Mouse (Mus musculus) fat pad, adult 2 months (tissue): ENCODE measurements at regions not wholly inside any gene's neighbourhood (a gene's known extent, or its start where the extent isn't known, plus 50 kb on each side); places are given as distances from the start of the nearest gene placed in this dataset.
A peak's percentile ranks its signal among the peaks of the same experiment; 100 is the strongest.

ENCODE experiments used
- DNase-seq: peaks from one replicate; pipeline ENCODE4 v3.0.0-alpha.2; 2011; ENCODE audit warnings: low read depth, low spot score; ENCODE audit errors: extremely low read depth

- DNase-seq: no peak
Measured at GRCm38 (mm10) chr1:50622870-50623607, 277.4 kb upstream of the Tmeff2 start.

- DNase-seq: no peak
Measured at GRCm38 (mm10) chr1:50629000-50629399, 271.4 kb upstream of the Tmeff2 start.

- peak; percentile 81 for DNase-seq
Measured at GRCm38 (mm10) chr1:50629473-50630071, 270.9 kb upstream of the Tmeff2 start.

GRCm38 (mm10) chr1:50637992-50638391 lies 262.5 kb upstream of the Tmeff2 start:
- no peak for DNase-seq

- no peak for DNase-seq
Measured at GRCm38 (mm10) chr1:50646931-50647674, 253.3 kb upstream of the Tmeff2 start.

- DNase-seq: peak; percentile 74
Measured at GRCm38 (mm10) chr1:50651974-50652665, 248.3 kb upstream of the Tmeff2 start.

GRCm38 (mm10) chr1:50665139-50665538 lies 235.3 kb upstream of the Tmeff2 start:
- DNase-seq: no peak

GRCm38 (mm10) chr1:50682971-50683370 lies 217.5 kb upstream of the Tmeff2 start:
- DNase-seq: no peak

- DNase-seq: no peak
Measured at GRCm38 (mm10) chr1:50685361-50685760, 215.1 kb upstream of the Tmeff2 start.

GRCm38 (mm10) chr1:50696916-50697315 lies 203.5 kb upstream of the Tmeff2 start:
- DNase-seq: no peak

- DNase-seq: no peak
Measured at GRCm38 (mm10) chr1:50697333-50698216, 202.9 kb upstream of the Tmeff2 start.

- DNase-seq: no peak
Measured at GRCm38 (mm10) chr1:50704639-50705038, 195.8 kb upstream of the Tmeff2 start.

GRCm38 (mm10) chr1:50745049-50745448 lies 155.4 kb upstream of the Tmeff2 start:
- peak; percentile 57 for DNase-seq

- no peak for DNase-seq
Measured at GRCm38 (mm10) chr1:50770211-50770610, 130.2 kb upstream of the Tmeff2 start.

GRCm38 (mm10) chr1:50795264-50795663 lies 105.2 kb upstream of the Tmeff2 start:
- no peak for DNase-seq

- DNase-seq: no peak
Measured at GRCm38 (mm10) chr1:50798166-50798565, 102.3 kb upstream of the Tmeff2 start.

- DNase-seq: no peak
Measured at GRCm38 (mm10) chr1:50806321-50806720, 94.1 kb upstream of the Tmeff2 start.

- no peak for DNase-seq
Measured at GRCm38 (mm10) chr1:50806821-50807220, 93.6 kb upstream of the Tmeff2 start.

- DNase-seq: no peak
Measured at GRCm38 (mm10) chr1:50831663-50832062, 68.8 kb upstream of the Tmeff2 start.

GRCm38 (mm10) chr1:50836123-50836522 lies 64.3 kb upstream of the Tmeff2 start:
- DNase-seq: no peak
